Mouse (Mus musculus): ENCODE data around the gene Atp6ap2. TPM values are rescaled to one million over a fixed set of nuclear protein-coding genes. Genes with fewer than 3 reads are reported as not detected.
"Not testable (repeated sequence)": the region's sequence is repeated elsewhere in the genome, so short reads cannot be mapped to it uniquely, and the experiment has no call there.

Atp6ap2 gene
- 100 to 1,000 TPM; 201 to 205 TPM for total RNA-seq (2021)
- long read RNA-seq, experiment 1, transcript Atp6ap2-201 (9 exons, 2,324 nt), result major isoform, 285 of 310 reads
- long read RNA-seq, experiment 1, partial matches to known transcripts, result 19 of 310 reads
- long read RNA-seq, experiment 1, other reads (novel, unspliced or antisense), result 6 of 310 reads
- long read RNA-seq, experiment 2, transcript Atp6ap2-201 (9 exons, 2,324 nt), result major isoform, 348 of 378 reads
- long read RNA-seq, experiment 2, partial matches to known transcripts, result 24 of 378 reads
- long read RNA-seq, experiment 2, other reads (novel, unspliced or antisense), result 6 of 378 reads

DNA sequence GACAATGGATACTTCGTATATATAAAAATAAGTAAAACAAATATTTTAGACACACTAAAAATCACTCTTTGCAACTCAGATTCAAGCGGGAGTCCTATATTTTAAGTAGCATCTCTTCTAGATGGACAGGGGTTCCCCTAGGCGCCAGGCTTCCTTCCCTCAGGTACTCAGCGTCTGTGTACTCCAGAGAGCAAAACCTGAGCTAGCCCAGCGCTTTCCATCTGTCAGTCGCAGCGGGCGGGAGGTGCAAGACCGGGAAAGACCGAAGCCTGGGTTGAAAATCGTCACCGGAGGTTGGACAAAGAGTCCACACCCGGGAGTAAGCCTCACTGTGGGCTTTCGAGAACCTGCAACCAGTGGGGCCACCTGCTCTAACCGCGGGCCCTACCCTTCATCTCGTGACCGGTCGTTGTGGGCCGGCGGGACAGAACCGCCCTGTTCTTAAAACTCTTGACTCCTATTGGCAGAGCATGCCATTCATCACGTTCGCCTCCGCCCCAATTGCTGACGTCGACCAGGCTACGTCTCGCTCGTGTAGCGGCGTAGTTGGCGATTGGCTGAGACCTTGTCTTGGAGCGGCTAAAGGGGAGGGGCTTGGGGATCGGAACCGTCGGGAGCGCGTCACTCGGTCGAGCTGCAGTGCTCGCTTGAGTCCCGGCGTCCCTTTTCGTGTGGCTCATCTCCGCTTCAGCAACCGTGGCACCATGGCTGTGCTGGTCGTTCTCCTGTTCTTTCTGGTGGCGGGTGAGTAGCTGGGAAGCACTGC lies at the start of gene Atp6ap2:
TSS of gene Atp6ap2 (plus strand) at position 610 of the 766 bp plus-strand sequence.
- DNase-seq (ENCODE audit: low spot score in 2 of 2), result peak; percentile 81 to 95

GRCm38 (mm10) chrX:12544417-12544816 lies 43.2 kb upstream of the Atp6ap2 start:
- DNase-seq (ENCODE audit: low spot score in 2 of 2), result no peak

DNA sequence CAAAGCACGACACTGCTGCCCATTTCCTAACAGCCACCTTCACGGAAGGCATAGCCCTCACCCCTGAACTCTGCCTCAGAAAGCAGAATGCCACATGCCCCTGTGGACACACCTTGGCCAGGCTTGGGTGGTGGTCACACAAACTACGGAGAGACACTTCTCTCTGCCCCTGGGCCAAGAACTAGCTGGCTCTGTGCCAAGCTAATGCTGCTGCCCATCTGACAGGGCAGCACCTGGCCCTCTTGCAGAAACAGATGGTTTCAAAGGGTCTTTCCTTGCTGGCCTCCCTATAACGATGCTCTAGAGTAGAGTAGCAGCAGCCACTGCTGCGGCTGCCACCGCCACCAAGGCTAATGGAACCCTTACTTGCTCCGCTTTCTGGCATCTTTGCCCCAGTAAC lies 30.5 kb upstream of the Atp6ap2 start:
- DNase-seq (ENCODE audit: low spot score in 2 of 2), result no peak

GRCm38 (mm10) chrX:12571407-12571806 lies 16.2 kb upstream of the Atp6ap2 start:
- DNase-seq (ENCODE audit: low spot score in 2 of 2), result no peak

GRCm38 (mm10) chrX:12577936-12578335 lies 9.7 kb upstream of the Atp6ap2 start:
- no peak for DNase-seq (ENCODE audit: low spot score in 2 of 2)

GRCm38 (mm10) chrX:12578339-12578868 lies 9.2 kb upstream of the Atp6ap2 start:
- DNase-seq (ENCODE audit: low spot score in 2 of 2), result no peak

GRCm38 (mm10) chrX:12583261-12583660 lies 4.3 kb upstream of the Atp6ap2 start:
- DNase-seq (ENCODE audit: low spot score in 2 of 2), result no peak

- DNase-seq (ENCODE audit: low spot score in 2 of 2), result peak in 1 of 2 experiments; percentile 9
Measured at GRCm38 (mm10) chrX:12587958-12588355, 356 bp downstream of the Atp6ap2 start.

GRCm38 (mm10) chrX:12591401-12591943 lies 3.9 kb downstream of the Atp6ap2 start:
- no peak for DNase-seq (ENCODE audit: low spot score in 2 of 2)

GRCm38 (mm10) chrX:12592011-12592410 lies 4.4 kb downstream of the Atp6ap2 start:
- DNase-seq (ENCODE audit: low spot score in 2 of 2), result no peak

DNA sequence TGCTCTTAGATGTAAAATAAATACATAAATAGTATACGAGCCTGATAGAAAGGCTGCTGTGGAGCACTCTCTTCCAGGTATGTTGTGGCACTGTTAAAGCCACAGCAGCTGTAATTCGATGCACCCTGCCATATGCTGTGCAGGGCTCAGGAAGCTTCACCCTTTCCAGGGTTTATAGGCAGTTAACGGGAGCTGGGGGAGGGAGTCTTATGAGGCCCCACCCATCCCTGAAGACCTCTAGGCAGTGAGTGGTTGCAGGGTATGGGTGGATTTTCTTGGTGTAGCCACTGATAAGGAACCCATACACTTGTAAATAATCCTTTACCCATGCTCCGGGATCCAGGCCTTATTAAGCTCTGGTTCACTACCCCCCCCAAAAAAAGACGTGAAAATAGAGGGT lies 6.2 kb downstream of the Atp6ap2 start:
- DNase-seq (ENCODE audit: low spot score in 2 of 2), result no peak

- not testable (repeated sequence) for DNase-seq (ENCODE audit: low spot score in 2 of 2)
Measured at GRCm38 (mm10) chrX:12610541-12610940, 22.9 kb downstream of the Atp6ap2 start.

- no peak for DNase-seq (ENCODE audit: low spot score in 2 of 2)
Measured at GRCm38 (mm10) chrX:12611211-12611610, 23.6 kb downstream of the Atp6ap2 start.

DNA sequence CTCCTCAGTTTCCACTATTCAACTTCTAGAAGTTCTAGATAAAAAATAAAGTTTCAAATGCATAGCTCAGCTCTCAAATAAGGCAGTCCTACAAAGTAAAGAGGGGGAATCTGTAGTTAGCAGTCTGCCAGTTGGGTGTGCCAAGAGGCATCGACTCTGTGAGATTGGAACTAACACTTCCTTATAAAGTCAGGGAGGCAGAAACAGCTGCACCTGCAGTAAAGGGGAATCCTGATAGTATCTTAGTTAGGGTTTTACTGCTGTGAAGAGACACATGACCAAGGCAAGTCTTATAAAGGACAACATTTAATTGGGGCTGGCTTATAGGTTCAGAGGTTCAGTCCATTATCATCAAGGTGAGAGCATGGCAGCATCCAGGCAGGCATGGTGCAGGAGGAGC lies 24.8 kb downstream of the Atp6ap2 start:
- DNase-seq (ENCODE audit: low spot score in 2 of 2), result not testable (repeated sequence)

DNA sequence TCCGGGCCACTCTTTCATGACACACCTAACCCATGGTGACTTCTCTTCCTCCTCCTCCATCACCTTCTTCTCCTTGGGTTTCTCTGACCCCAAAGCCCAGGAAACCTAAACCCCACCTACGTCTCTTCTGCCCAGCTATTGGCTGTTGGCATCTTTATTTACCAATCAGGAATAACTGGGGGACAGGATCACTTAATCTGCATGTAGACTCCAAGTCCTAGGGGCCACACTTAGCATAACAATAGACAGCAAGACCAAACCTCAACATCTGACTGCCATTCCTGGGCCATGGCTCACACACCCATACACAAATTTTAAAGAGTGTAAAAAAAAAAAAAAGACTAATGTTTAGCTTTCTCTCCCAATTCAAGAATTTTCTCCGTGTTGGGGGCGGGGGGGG lies 37.5 kb downstream of the Atp6ap2 start:
- no peak for DNase-seq (ENCODE audit: low spot score in 2 of 2)

GRCm38 (mm10) chrX:12644976-12645375 lies 57.4 kb downstream of the Atp6ap2 start:
- no peak for DNase-seq (ENCODE audit: low spot score in 2 of 2)

- DNase-seq (ENCODE audit: low spot score in 2 of 2), result peak; percentile 6 to 31
Measured at GRCm38 (mm10) chrX:12645531-12646304, 58.1 kb downstream of the Atp6ap2 start.

- no peak for DNase-seq (ENCODE audit: low spot score in 2 of 2)
Measured at GRCm38 (mm10) chrX:12651906-12652305, 64.3 kb downstream of the Atp6ap2 start.

DNA sequence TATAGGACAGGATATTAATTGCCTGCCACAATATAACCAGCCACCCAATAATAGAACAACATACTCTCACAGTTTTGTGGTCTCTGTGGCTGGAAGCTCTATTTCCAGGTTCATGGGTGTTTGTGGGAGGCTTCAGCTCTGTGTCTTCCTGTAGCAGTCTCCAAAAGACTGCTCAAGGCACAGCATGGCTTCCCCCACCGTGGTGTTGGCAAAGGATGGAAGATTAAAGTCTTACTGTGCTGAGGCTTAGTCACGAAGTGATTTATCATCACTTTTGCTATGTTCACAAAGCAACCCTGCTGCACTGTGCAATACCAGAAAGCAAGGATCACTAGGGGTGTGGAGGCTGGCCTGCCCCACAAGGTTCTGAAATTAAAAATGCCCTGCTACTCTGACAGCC lies 66.3 kb downstream of the Atp6ap2 start:
- DNase-seq (ENCODE audit: low spot score in 2 of 2), result no peak
